Mouse (Mus musculus) C2C12 (cell line): Measurements from ENCODE around the gene Col27a1.

Source experiments
- CEBPB ChIP-seq: IDR thresholded peaks from one replicate; pipeline ENCODE4 v1.6.1; 2011; ENCODE audit warnings: low read depth, mild to moderate bottlenecking, control low read depth, moderate library complexity
- CTCF ChIP-seq: IDR thresholded peaks from one replicate; pipeline ENCODE4 v1.5.1; 2011; ENCODE audit not compliant: control insufficient read depth, insufficient read depth, insufficient read length
- USF1 ChIP-seq: IDR thresholded peaks from one replicate; pipeline ENCODE4 v1.6.1; 2011; ENCODE audit warnings: low read depth, mild to moderate bottlenecking, control low read depth, moderate library complexity

GRCm38 (mm10) chr4:63248951-63249350, 35.1 kb downstream of the Col27a1 start:
- no peak for TF ChIP-seq CTCF
- no peak for TF ChIP-seq CEBPB
- no peak for TF ChIP-seq USF1
